Mouse (Mus musculus) megakaryocyte-erythroid progenitor cell, adult 5-6 weeks (primary cell): ENCODE data around the gene Haao. TPM values are rescaled to one million over a fixed set of nuclear protein-coding genes. Genes with fewer than 3 reads are reported as not detected.
"Not testable (repeated sequence)": the region's sequence is repeated elsewhere in the genome, so short reads cannot be mapped to it uniquely, and the experiment has no call there.

ENCODE experiments used
- ATAC-seq: replicated peaks from 2 replicates; pipeline ENCODE4 v1.8.0; 2016; ENCODE audit warnings: mild to moderate bottlenecking, inconsistent platforms; ENCODE audit not compliant: severe bottlenecking, poor library complexity, low FRiP score, low TSS enrichment
- total RNA-seq, 2 experiments: library from RNA; stranded (forward) in 1 of 2; stranded (reverse) in 1 of 2; fragments of 200-1000, 215-1000 nt in 1 of 2; fragments of >200 nt in 1 of 2; fragmentation: Nextera tagmentation in 1 of 2; gene quantifications; 2 replicates each; pipeline ENCODE4 v1.2.3; 2014 to 2017

Haao gene
- total RNA-seq, 2 experiments from 2014 or later, result 3.2 to 3.9 TPM

- no peak for ATAC-seq
Observed at GRCm38 (mm10) chr17:83871354-83871753, 23.6 kb upstream of the Haao start.

- no peak for ATAC-seq
Observed at GRCm38 (mm10) chr17:83870385-83870784, 22.6 kb upstream of the Haao start.

GRCm38 (mm10) chr17:83866582-83866981 lies 18.8 kb upstream of the Haao start:
- ATAC-seq, result no peak

GRCm38 (mm10) chr17:83865366-83865765 lies 17.6 kb upstream of the Haao start:
- no peak for ATAC-seq

- ATAC-seq, result peak; percentile 67
Observed at GRCm38 (mm10) chr17:83862134-83862881, 14.5 kb upstream of the Haao start.

- peak; percentile 66 for ATAC-seq
Observed at GRCm38 (mm10) chr17:83861444-83862133, 13.8 kb upstream of the Haao start.

- not testable (repeated sequence) for ATAC-seq
Observed at GRCm38 (mm10) chr17:83860968-83861367, 13.2 kb upstream of the Haao start.

- no peak for ATAC-seq
Observed at GRCm38 (mm10) chr17:83860224-83860623, 12.5 kb upstream of the Haao start.

GRCm38 (mm10) chr17:83859639-83860038 lies 11.9 kb upstream of the Haao start:
- ATAC-seq, result no peak

GRCm38 (mm10) chr17:83858413-83858812 lies 10.7 kb upstream of the Haao start:
- ATAC-seq, result peak; percentile 55

- peak; percentile 72 for ATAC-seq
Observed at GRCm38 (mm10) chr17:83854284-83854918, 6.6 kb upstream of the Haao start.

- no peak for ATAC-seq
Observed at GRCm38 (mm10) chr17:83853831-83854230, 6.1 kb upstream of the Haao start.

- ATAC-seq, result no peak
Observed at GRCm38 (mm10) chr17:83850864-83851263, 3.1 kb upstream of the Haao start.

GRCm38 (mm10) chr17:83850458-83850857 lies 2.7 kb upstream of the Haao start:
- peak; percentile 56 for ATAC-seq

GRCm38 (mm10) chr17:83849717-83850116 lies 2.0 kb upstream of the Haao start:
- ATAC-seq, result no peak

- no peak for ATAC-seq
Observed at GRCm38 (mm10) chr17:83849081-83849675, 1.4 kb upstream of the Haao start.

- no peak for ATAC-seq
Observed at GRCm38 (mm10) chr17:83848482-83848881, 719 bp upstream of the Haao start.

- ATAC-seq, result no peak
Observed at GRCm38 (mm10) chr17:83847100-83847499, 663 bp downstream of the Haao start.

- ATAC-seq, result no peak; the same call in 1 of the 2 replicates
Observed at GRCm38 (mm10) chr17:83846301-83847021, 1.3 kb downstream of the Haao start.
